Mouse (Mus musculus): ENCODE results near the gene Lect2. TPM values are rescaled to one million over a fixed set of nuclear protein-coding genes. Genes with fewer than 3 reads are reported as not detected.

Gene Lect2
- polyA plus RNA-seq, 1 experiment from 2014 or later = 10.5 TPM

- no peaks in the 10 kb centered on the region for H3K27me3 ChIP-seq (replicated peaks; ENCODE audit: control insufficient read depth, insufficient read depth, low read length)
- ATAC-seq (replicated peaks; ENCODE audit: low FRiP score, low TSS enrichment, low read depth) (no peak), DNase-seq (ENCODE audit: low spot score) (no peak)
- H3K27ac ChIP-seq (ENCODE audit: low read depth) = no peak overlapping the region
- H3K4me2 ChIP-seq (ENCODE audit: low read length) = no peak overlapping the region
- H3K4me3 ChIP-seq (ENCODE audit: low read depth, low read length) = no peak overlapping the region
- no peaks in the 10 kb centered on the region for H3K9me3 ChIP-seq (ENCODE audit: control insufficient read depth, low read length)
- WGBS = 43% methylated on average over 10 of the region's 10 CpGs
- no peaks in the 10 kb centered on the region for H3K36me3 ChIP-seq (ENCODE audit: control insufficient read depth, insufficient read depth, low read length)
- H3K4me1 ChIP-seq (replicated peaks; ENCODE audit: control insufficient read depth, insufficient read depth, low read length) = peaks cover 3% of the 10 kb centered on the region; the same call in 1 of the 2 replicates
- no peak overlapping the region for H3K9ac ChIP-seq (ENCODE audit: low read length)
Observed at GRCm38 (mm10) chr13:56566336-56566735, 18.0 kb upstream of the Lect2 start.

GRCm38 (mm10) chr13:56563075-56563474, 14.8 kb upstream of the Lect2 start:
- no peaks in the 10 kb centered on the region for H3K27me3 ChIP-seq (replicated peaks; ENCODE audit: control insufficient read depth, insufficient read depth, low read length)
- no peak overlapping the region for H3K9ac ChIP-seq (ENCODE audit: low read length)
- H3K4me3 ChIP-seq (ENCODE audit: low read depth, low read length) = no peak overlapping the region
- no peak for DNase-seq (ENCODE audit: low spot score)
- no peak for ATAC-seq (replicated peaks; ENCODE audit: low FRiP score, low TSS enrichment, low read depth)
- H3K4me2 ChIP-seq (ENCODE audit: low read length) = no peak overlapping the region
- no peaks in the 10 kb centered on the region for H3K9me3 ChIP-seq (ENCODE audit: control insufficient read depth, low read length)
- peaks cover 6% of the 10 kb centered on the region; the same call in 1 of the 2 replicates for H3K4me1 ChIP-seq (replicated peaks; ENCODE audit: control insufficient read depth, insufficient read depth, low read length)
- 40% methylated on average over 6 of the region's 6 CpGs for WGBS
- H3K36me3 ChIP-seq (ENCODE audit: control insufficient read depth, insufficient read depth, low read length) = no peaks in the 10 kb centered on the region
- H3K27ac ChIP-seq (ENCODE audit: low read depth) = no peak overlapping the region

- Histone ChIP-seq H3K27ac (ENCODE audit: low read depth) (no peak overlapping the region), H3K9me3 (ENCODE audit: control insufficient read depth, low read length) (no peaks in the 10 kb centered on the region), H3K27me3 (replicated peaks; ENCODE audit: control insufficient read depth, insufficient read depth, low read length) (no peaks in the 10 kb centered on the region), H3K4me1 (replicated peaks; ENCODE audit: control insufficient read depth, insufficient read depth, low read length) (0 out of 2 replicates have a peak, but pooled peaks cover 6% of the 10 kb centered on the region), H3K9ac (ENCODE audit: low read length) (no peak overlapping the region), H3K4me2 (ENCODE audit: low read length) (no peak overlapping the region), H3K36me3 (ENCODE audit: control insufficient read depth, insufficient read depth, low read length) (no peaks in the 10 kb centered on the region), H3K4me3 (ENCODE audit: low read depth, low read length) (no peak overlapping the region)
- DNase-seq (ENCODE audit: low spot score) (no peak), ATAC-seq (replicated peaks; ENCODE audit: low FRiP score, low TSS enrichment, low read depth) (no peak)
- WGBS = 73% methylated on average over 8 of the region's 8 CpGs
Observed at GRCm38 (mm10) chr13:56561129-56561528, 12.8 kb upstream of the Lect2 start.

- Histone ChIP-seq H3K4me3 (ENCODE audit: low read depth, low read length) (no peak overlapping the region), H3K9ac (ENCODE audit: low read length) (no peak overlapping the region), H3K4me2 (ENCODE audit: low read length) (no peak overlapping the region), H3K27ac (ENCODE audit: low read depth) (no peak overlapping the region), H3K27me3 (replicated peaks; ENCODE audit: control insufficient read depth, insufficient read depth, low read length) (no peaks in the 10 kb centered on the region), H3K9me3 (ENCODE audit: control insufficient read depth, low read length) (no peaks in the 10 kb centered on the region), H3K4me1 (replicated peaks; ENCODE audit: control insufficient read depth, insufficient read depth, low read length) (0 out of 2 replicates have a peak, but pooled peaks cover 11% of the 10 kb centered on the region), H3K36me3 (ENCODE audit: control insufficient read depth, insufficient read depth, low read length) (no peaks in the 10 kb centered on the region)
- ATAC-seq (replicated peaks; ENCODE audit: low FRiP score, low TSS enrichment, low read depth) = no peak
- no peak for DNase-seq (ENCODE audit: low spot score)
- 79% methylated on average over 6 of the region's 6 CpGs for WGBS
Observed at GRCm38 (mm10) chr13:56559841-56560370, 11.6 kb upstream of the Lect2 start.

DNA sequence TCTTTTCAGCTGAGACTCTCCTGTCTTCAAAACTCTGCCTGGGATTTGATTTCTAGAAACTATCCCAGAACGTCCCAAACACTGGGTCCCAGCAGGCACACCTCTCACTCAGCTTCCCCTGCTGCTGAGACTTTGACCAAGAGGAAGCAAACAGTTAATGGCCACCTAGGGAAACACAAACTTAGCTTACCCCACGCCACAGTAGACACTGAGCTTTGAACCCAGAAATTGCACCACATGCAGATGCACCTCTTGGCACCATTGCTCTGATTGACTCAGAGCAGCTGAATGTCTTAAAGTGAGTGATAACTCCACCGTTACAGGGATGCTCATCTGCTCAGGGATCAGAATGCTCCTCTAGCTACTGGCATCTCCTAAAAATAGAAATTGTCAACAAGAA, 10.5 kb upstream of the Lect2 start:
- WGBS = 62% methylated on average over 3 of the region's 3 CpGs
- no peaks in the 10 kb centered on the region for H3K27me3 ChIP-seq (replicated peaks; ENCODE audit: control insufficient read depth, insufficient read depth, low read length)
- no peak overlapping the region for H3K27ac ChIP-seq (ENCODE audit: low read depth)
- H3K4me1 ChIP-seq (replicated peaks; ENCODE audit: control insufficient read depth, insufficient read depth, low read length) = 0 out of 2 replicates have a peak, but pooled peaks cover 11% of the 10 kb centered on the region
- H3K9me3 ChIP-seq (ENCODE audit: control insufficient read depth, low read length) = no peaks in the 10 kb centered on the region
- DNase-seq (ENCODE audit: low spot score) (no peak), ATAC-seq (replicated peaks; ENCODE audit: low FRiP score, low TSS enrichment, low read depth) (no peak)
- H3K4me3 ChIP-seq (ENCODE audit: low read depth, low read length) = no peak overlapping the region
- no peak overlapping the region for H3K4me2 ChIP-seq (ENCODE audit: low read length)
- H3K36me3 ChIP-seq (ENCODE audit: control insufficient read depth, insufficient read depth, low read length) = no peaks in the 10 kb centered on the region
- H3K9ac ChIP-seq (ENCODE audit: low read length) = no peak overlapping the region

DNA sequence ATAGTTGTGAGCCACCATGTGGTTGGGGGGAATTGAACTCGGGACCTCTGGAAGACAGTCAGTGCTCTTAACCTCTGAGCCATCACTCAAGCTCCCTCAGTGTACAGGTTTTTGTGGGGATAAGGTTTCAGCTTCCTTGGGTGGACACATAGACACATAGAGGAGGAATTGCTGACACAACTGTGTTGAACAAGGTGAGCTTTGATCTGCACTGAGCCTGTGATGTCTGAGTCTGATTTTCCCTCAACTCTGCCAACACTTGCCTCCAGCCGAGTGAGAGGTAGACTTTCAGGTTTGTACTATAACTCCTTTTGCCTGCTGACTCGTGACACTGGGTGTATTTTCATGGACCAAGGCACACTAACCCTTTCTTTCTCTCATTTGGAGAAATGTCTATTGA, 8.4 kb upstream of the Lect2 start:
- H3K36me3 ChIP-seq (ENCODE audit: control insufficient read depth, insufficient read depth, low read length) = no peaks in the 10 kb centered on the region
- H3K27ac ChIP-seq (ENCODE audit: low read depth) = no peak overlapping the region
- H3K27me3 ChIP-seq (replicated peaks; ENCODE audit: control insufficient read depth, insufficient read depth, low read length) = no peaks in the 10 kb centered on the region
- H3K9ac ChIP-seq (ENCODE audit: low read length) = no peak overlapping the region
- 0 out of 2 replicates have a peak, but pooled peaks cover 9% of the 10 kb centered on the region for H3K4me1 ChIP-seq (replicated peaks; ENCODE audit: control insufficient read depth, insufficient read depth, low read length)
- no peaks in the 10 kb centered on the region for H3K9me3 ChIP-seq (ENCODE audit: control insufficient read depth, low read length)
- H3K4me2 ChIP-seq (ENCODE audit: low read length) = no peak overlapping the region
- H3K4me3 ChIP-seq (ENCODE audit: low read depth, low read length) = no peak overlapping the region
- DNase-seq (ENCODE audit: low spot score) (no peak), ATAC-seq (replicated peaks; ENCODE audit: low FRiP score, low TSS enrichment, low read depth) (no peak)
- WGBS = 83% methylated on average over 3 of the region's 3 CpGs

DNA sequence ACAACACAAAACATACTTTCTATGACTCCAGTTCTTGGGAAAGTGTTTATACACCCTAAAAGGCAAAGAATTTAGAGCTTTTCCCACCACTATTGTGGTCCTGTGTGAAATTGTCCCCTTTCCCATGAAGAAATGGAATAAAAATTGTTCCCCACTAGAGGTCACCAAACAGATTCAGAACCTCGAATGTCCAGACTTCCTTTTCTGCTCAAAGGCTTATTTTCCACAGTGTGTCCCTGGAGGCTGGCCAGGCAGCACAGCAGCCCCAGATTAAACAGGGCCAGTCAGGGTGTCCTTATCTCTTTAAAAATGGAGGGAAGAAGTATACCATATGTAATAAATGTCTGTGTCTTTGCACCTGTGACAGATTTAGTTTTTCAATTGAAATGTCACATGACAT, 7.7 kb upstream of the Lect2 start:
- Histone ChIP-seq H3K27ac (ENCODE audit: low read depth) (no peak overlapping the region), H3K27me3 (replicated peaks; ENCODE audit: control insufficient read depth, insufficient read depth, low read length) (no peaks in the 10 kb centered on the region), H3K9me3 (ENCODE audit: control insufficient read depth, low read length) (no peaks in the 10 kb centered on the region), H3K4me2 (ENCODE audit: low read length) (no peak overlapping the region), H3K4me3 (ENCODE audit: low read depth, low read length) (no peak overlapping the region), H3K36me3 (ENCODE audit: control insufficient read depth, insufficient read depth, low read length) (no peaks in the 10 kb centered on the region), H3K9ac (ENCODE audit: low read length) (no peak overlapping the region), H3K4me1 (replicated peaks; ENCODE audit: control insufficient read depth, insufficient read depth, low read length) (0 out of 2 replicates have a peak, but pooled peaks cover 9% of the 10 kb centered on the region)
- 0% methylated on average over 1 of the region's 1 CpGs for WGBS
- DNase-seq (ENCODE audit: low spot score) (no peak), ATAC-seq (replicated peaks; ENCODE audit: low FRiP score, low TSS enrichment, low read depth) (no peak)

GRCm38 (mm10) chr13:56554409-56554808, 6.1 kb upstream of the Lect2 start:
- DNase-seq (ENCODE audit: low spot score) (peak; percentile 73), ATAC-seq (replicated peaks; ENCODE audit: low FRiP score, low TSS enrichment, low read depth) (no peak)
- 0 out of 2 replicates have a peak, but pooled peaks cover 10% of the 10 kb centered on the region for H3K4me1 ChIP-seq (replicated peaks; ENCODE audit: control insufficient read depth, insufficient read depth, low read length)
- H3K4me3 ChIP-seq (ENCODE audit: low read depth, low read length) = no peak overlapping the region
- WGBS = 18% methylated on average over 2 of the region's 2 CpGs
- H3K4me2 ChIP-seq (ENCODE audit: low read length) = no peak overlapping the region
- no peaks in the 10 kb centered on the region for H3K36me3 ChIP-seq (ENCODE audit: control insufficient read depth, insufficient read depth, low read length)
- H3K9ac ChIP-seq (ENCODE audit: low read length) = no peak overlapping the region
- no peak overlapping the region for H3K27ac ChIP-seq (ENCODE audit: low read depth)
- no peaks in the 10 kb centered on the region for H3K9me3 ChIP-seq (ENCODE audit: control insufficient read depth, low read length)
- no peaks in the 10 kb centered on the region for H3K27me3 ChIP-seq (replicated peaks; ENCODE audit: control insufficient read depth, insufficient read depth, low read length)

- ATAC-seq (replicated peaks; ENCODE audit: low FRiP score, low TSS enrichment, low read depth) = no peak
- H3K9me3 ChIP-seq (ENCODE audit: control insufficient read depth, low read length) = no peaks in the 10 kb centered on the region
- no peak for DNase-seq (ENCODE audit: low spot score)
Observed at GRCm38 (mm10) chr13:56553923-56554322, 5.6 kb upstream of the Lect2 start.

More at GRCm38 (mm10) chr13:56553923-56554322, 5.6 kb upstream of the Lect2 start:
- H3K27ac ChIP-seq (ENCODE audit: low read depth) = no peak overlapping the region
- 0 out of 2 replicates have a peak, but pooled peaks cover 11% of the 10 kb centered on the region for H3K4me1 ChIP-seq (replicated peaks; ENCODE audit: control insufficient read depth, insufficient read depth, low read length)
- no peak overlapping the region for H3K9ac ChIP-seq (ENCODE audit: low read length)
- 62% methylated on average over 2 of the region's 2 CpGs for WGBS
- H3K4me3 ChIP-seq (ENCODE audit: low read depth, low read length) = no peak overlapping the region
- no peak overlapping the region for H3K4me2 ChIP-seq (ENCODE audit: low read length)
- H3K27me3 ChIP-seq (replicated peaks; ENCODE audit: control insufficient read depth, insufficient read depth, low read length) = no peaks in the 10 kb centered on the region
- no peaks in the 10 kb centered on the region for H3K36me3 ChIP-seq (ENCODE audit: control insufficient read depth, insufficient read depth, low read length)
